Mouse (Mus musculus): ENCODE results near the gene Slc16a12. TPM values are rescaled to one million over a fixed set of nuclear protein-coding genes. Genes with fewer than 3 reads are reported as not detected.

Slc16a12 gene
- polyA plus RNA-seq, 2 experiments = 0.73 to 1.3 TPM

DNA sequence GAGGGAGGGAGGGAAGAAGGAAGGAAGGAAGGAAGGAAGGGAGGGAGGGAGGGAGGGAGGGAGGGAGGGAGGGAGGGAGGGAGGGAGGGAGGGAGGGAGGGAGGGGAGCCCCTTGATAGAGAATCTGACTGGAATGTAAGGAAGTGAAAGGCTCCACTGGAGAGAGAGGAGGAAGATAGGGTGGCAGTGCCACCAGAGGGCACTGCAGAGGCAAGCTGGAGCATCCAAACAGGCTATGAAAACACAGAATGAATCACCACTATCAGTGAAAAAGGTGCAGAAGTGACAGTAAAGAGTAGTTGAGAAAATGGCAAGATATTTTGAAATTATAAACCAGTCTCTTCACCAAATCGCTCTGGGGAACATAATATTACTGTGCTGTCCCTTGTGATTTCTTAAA is 62.2 kb downstream of the Slc16a12 start:
- Histone ChIP-seq H3K4me1 (ENCODE audit: control insufficient read depth, insufficient read depth, low read length) (no peaks in the 10 kb centered on the region), H3K27me3 (ENCODE audit: control insufficient read depth, insufficient read depth, low read length) (no peaks in the 10 kb centered on the region), H3K36me3 (ENCODE audit: control insufficient read depth, insufficient read depth, low read length) (no peaks in the 10 kb centered on the region), H3K27ac (replicated peaks; ENCODE audit: low read depth, low read length) (no peak overlapping the region), H3K4me2 (replicated peaks; ENCODE audit: low read depth, low read length, severe bottlenecking) (no peak overlapping the region), H3K4me3 (replicated peaks; ENCODE audit: low read length) (no peak overlapping the region), H3K9me3 (ENCODE audit: control insufficient read depth, low read length) (no peaks in the 10 kb centered on the region), H3K9ac (ENCODE audit: low read depth, low read length, severe bottlenecking) (no peak overlapping the region)
- TF ChIP-seq POLR2A (IDR thresholded peaks at IDR 0.05; ENCODE audit: borderline replicate concordance, extremely low read depth, insufficient read depth, insufficient read length) = no peak
- peak; percentile 32 for DNase-seq (ENCODE audit: low spot score)
- 57% methylated on average over 1 of the region's 1 CpGs for WGBS
- ATAC-seq (ENCODE audit: low FRiP score, low read depth) = no peak

DNA sequence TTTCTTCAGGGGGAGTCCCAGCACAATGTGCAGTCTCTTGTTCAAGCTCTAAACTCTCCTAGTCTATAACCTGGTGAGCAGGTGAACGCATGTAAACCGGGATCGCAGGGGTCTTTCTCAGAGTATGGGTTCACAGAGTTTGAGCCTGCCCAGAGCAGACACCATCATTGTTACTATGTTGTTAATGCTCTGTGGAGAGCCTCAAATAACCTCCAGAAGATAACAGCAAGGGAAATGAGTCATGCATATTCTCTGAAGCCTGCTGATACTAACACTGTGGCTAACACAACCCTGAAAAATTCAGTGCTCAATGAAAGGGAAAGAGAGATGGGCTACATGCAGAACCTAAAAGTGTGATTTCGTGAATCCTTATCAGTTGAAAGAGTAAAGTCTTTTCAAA is 68.7 kb downstream of the Slc16a12 start:
- no peaks in the 10 kb centered on the region for H3K36me3 ChIP-seq (ENCODE audit: control insufficient read depth, insufficient read depth, low read length)
- H3K9ac ChIP-seq (ENCODE audit: low read depth, low read length, severe bottlenecking) = no peak overlapping the region
- TF ChIP-seq POLR2A (IDR thresholded peaks at IDR 0.05; ENCODE audit: borderline replicate concordance, extremely low read depth, insufficient read depth, insufficient read length) = no peak
- no peaks in the 10 kb centered on the region for H3K9me3 ChIP-seq (ENCODE audit: control insufficient read depth, low read length)
- no peaks in the 10 kb centered on the region for H3K4me1 ChIP-seq (ENCODE audit: control insufficient read depth, insufficient read depth, low read length)
- H3K4me2 ChIP-seq (replicated peaks; ENCODE audit: low read depth, low read length, severe bottlenecking) = no peak overlapping the region
- no peaks in the 10 kb centered on the region for H3K27me3 ChIP-seq (ENCODE audit: control insufficient read depth, insufficient read depth, low read length)
- H3K4me3 ChIP-seq (replicated peaks; ENCODE audit: low read length) = no peak overlapping the region
- ATAC-seq (ENCODE audit: low FRiP score, low read depth) (no peak), DNase-seq (ENCODE audit: low spot score) (no peak)
- WGBS = 86% methylated on average over 4 of the region's 4 CpGs
- H3K27ac ChIP-seq (replicated peaks; ENCODE audit: low read depth, low read length) = no peak overlapping the region

DNA sequence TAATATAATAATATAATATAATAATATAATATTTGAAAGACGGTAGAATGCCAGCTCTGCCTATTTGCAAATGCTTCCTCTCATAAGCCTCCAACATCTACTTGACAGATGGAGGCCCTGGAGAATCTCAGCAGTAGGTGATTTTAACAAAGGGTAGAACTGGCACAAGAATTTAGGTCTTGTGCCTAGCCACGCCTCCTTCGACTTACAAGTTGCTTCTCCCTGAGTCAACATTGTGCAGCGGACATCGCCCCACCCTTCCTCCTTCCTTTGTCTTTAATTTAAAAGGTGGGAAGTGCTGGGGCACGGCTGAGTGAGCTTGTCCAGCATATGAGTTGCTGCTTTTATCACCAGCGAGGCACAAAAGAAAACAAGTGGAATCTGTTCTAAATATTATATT is 73.6 kb downstream of the Slc16a12 start:
- Histone ChIP-seq H3K4me2 (replicated peaks; ENCODE audit: low read depth, low read length, severe bottlenecking) (no peak overlapping the region), H3K27me3 (ENCODE audit: control insufficient read depth, insufficient read depth, low read length) (no peaks in the 10 kb centered on the region), H3K9me3 (ENCODE audit: control insufficient read depth, low read length) (no peaks in the 10 kb centered on the region), H3K4me1 (ENCODE audit: control insufficient read depth, insufficient read depth, low read length) (no peaks in the 10 kb centered on the region), H3K36me3 (ENCODE audit: control insufficient read depth, insufficient read depth, low read length) (no peaks in the 10 kb centered on the region), H3K9ac (ENCODE audit: low read depth, low read length, severe bottlenecking) (no peak overlapping the region), H3K27ac (replicated peaks; ENCODE audit: low read depth, low read length) (no peak overlapping the region), H3K4me3 (replicated peaks; ENCODE audit: low read length) (no peak overlapping the region)
- ATAC-seq (ENCODE audit: low FRiP score, low read depth) (no peak), DNase-seq (ENCODE audit: low spot score) (no peak)
- 78% methylated on average over 7 of the region's 7 CpGs for WGBS
- TF ChIP-seq POLR2A (IDR thresholded peaks at IDR 0.05; ENCODE audit: borderline replicate concordance, extremely low read depth, insufficient read depth, insufficient read length) = no peak

DNA sequence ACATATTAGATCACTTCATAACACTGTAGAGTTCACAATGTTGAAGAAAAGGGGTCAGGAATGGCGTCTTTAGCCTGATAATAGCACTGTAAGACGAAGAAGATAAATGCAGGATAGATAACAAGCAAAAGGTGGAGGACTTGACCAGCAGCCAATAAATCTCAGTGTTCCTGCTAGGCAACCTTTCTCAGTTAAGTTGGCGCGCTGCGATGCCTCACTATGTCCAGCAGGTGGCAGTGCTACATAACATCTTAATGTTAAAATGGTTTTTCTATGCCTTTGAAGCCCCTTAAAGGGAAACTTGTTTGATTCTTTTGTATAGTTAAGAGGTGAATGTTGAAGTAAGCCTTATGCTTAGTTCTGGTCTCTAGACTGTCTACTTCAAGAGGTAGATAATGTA is 81.0 kb downstream of the Slc16a12 start:
- no peak for TF ChIP-seq POLR2A (IDR thresholded peaks at IDR 0.05; ENCODE audit: borderline replicate concordance, extremely low read depth, insufficient read depth, insufficient read length)
- DNase-seq (ENCODE audit: low spot score) (peak; percentile 85), ATAC-seq (ENCODE audit: low FRiP score, low read depth) (no peak)
- no peak overlapping the region for H3K4me2 ChIP-seq (replicated peaks; ENCODE audit: low read depth, low read length, severe bottlenecking)
- WGBS = 0% methylated on average over 5 of the region's 5 CpGs
- no peak overlapping the region for H3K4me3 ChIP-seq (replicated peaks; ENCODE audit: low read length)
- H3K36me3 ChIP-seq (ENCODE audit: control insufficient read depth, insufficient read depth, low read length) = no peaks in the 10 kb centered on the region
- H3K9me3 ChIP-seq (ENCODE audit: control insufficient read depth, low read length) = no peaks in the 10 kb centered on the region
- no peaks in the 10 kb centered on the region for H3K4me1 ChIP-seq (ENCODE audit: control insufficient read depth, insufficient read depth, low read length)
- H3K9ac ChIP-seq (ENCODE audit: low read depth, low read length, severe bottlenecking) = no peak overlapping the region
- H3K27me3 ChIP-seq (ENCODE audit: control insufficient read depth, insufficient read depth, low read length) = no peaks in the 10 kb centered on the region
- H3K27ac ChIP-seq (replicated peaks; ENCODE audit: low read depth, low read length) = no peak overlapping the region

DNA sequence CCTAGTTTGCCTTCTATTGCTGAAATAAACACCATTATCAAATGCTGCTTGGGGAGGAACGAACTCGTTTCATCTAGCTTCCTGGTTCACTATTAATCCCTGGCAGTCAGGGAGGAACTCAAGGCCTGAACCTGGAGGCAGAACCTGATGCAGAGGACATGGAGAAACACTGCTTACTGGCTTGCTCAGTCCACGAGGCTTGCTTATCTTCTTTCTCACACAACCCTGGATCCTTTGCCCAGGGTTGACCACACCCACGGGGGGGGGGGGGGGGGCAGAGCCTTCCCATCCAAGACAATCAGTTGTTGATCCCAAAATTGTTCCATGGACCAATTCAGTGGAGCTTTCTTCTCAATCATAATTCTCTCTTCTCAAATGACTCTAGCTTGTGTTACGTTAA is 84.3 kb downstream of the Slc16a12 start:
- WGBS = 43% methylated on average over 5 of the region's 5 CpGs
- ATAC-seq (ENCODE audit: low FRiP score, low read depth) = no peak
- no peak overlapping the region for H3K4me3 ChIP-seq (replicated peaks; ENCODE audit: low read length)
- no peaks in the 10 kb centered on the region for H3K36me3 ChIP-seq (ENCODE audit: control insufficient read depth, insufficient read depth, low read length)
- no peaks in the 10 kb centered on the region for H3K27me3 ChIP-seq (ENCODE audit: control insufficient read depth, insufficient read depth, low read length)
- DNase-seq (ENCODE audit: low spot score) = no peak
- peak overlapping the region; percentile 47; the same call in 1 of the 2 replicates for H3K4me2 ChIP-seq (replicated peaks; ENCODE audit: low read depth, low read length, severe bottlenecking)
- H3K27ac ChIP-seq (replicated peaks; ENCODE audit: low read depth, low read length) = no peak overlapping the region
- no peaks in the 10 kb centered on the region for H3K9me3 ChIP-seq (ENCODE audit: control insufficient read depth, low read length)
- no peaks in the 10 kb centered on the region for H3K4me1 ChIP-seq (ENCODE audit: control insufficient read depth, insufficient read depth, low read length)
- no peak for TF ChIP-seq POLR2A (IDR thresholded peaks at IDR 0.05; ENCODE audit: borderline replicate concordance, extremely low read depth, insufficient read depth, insufficient read length)
- H3K9ac ChIP-seq (ENCODE audit: low read depth, low read length, severe bottlenecking) = no peak overlapping the region

DNA sequence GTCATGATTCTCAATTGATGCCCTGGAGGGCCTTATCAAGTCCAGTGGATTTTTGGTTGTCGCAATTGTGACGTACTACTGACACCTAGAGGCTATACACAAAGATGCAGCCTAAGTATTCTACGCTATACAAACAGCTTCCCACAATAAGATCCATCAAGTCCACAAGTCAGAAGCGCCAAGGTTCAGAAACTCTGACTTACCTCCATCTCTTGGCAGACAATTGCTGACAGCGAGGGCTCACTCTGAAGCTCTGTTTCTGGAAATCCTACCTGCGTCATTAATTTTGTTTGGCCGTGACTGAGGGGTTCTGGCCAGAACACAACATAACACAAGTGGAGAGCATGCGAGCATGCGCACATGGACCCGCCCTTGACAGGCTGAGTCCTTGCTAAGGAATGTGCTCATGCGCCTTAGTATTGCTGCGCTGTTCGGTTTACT is 85.0 kb downstream of the Slc16a12 start:
- Histone ChIP-seq H3K27me3 (ENCODE audit: control insufficient read depth, insufficient read depth, low read length) (no peaks in the 10 kb centered on the region), H3K4me1 (ENCODE audit: control insufficient read depth, insufficient read depth, low read length) (no peaks in the 10 kb centered on the region), H3K9me3 (ENCODE audit: control insufficient read depth, low read length) (no peaks in the 10 kb centered on the region), H3K36me3 (ENCODE audit: control insufficient read depth, insufficient read depth, low read length) (no peaks in the 10 kb centered on the region), H3K4me3 (replicated peaks; ENCODE audit: low read length) (peak overlapping the region; percentile 37), H3K27ac (replicated peaks; ENCODE audit: low read depth, low read length) (no peak overlapping the region), H3K4me2 (replicated peaks; ENCODE audit: low read depth, low read length, severe bottlenecking) (peak overlapping the region; percentile 47), H3K9ac (ENCODE audit: low read depth, low read length, severe bottlenecking) (no peak overlapping the region)
- peak; percentile 91 for ATAC-seq (ENCODE audit: low FRiP score, low read depth)
- peak; percentile 85 for DNase-seq (ENCODE audit: low spot score)
- TF ChIP-seq POLR2A (IDR thresholded peaks at IDR 0.05; ENCODE audit: borderline replicate concordance, extremely low read depth, insufficient read depth, insufficient read length) = no peak
- WGBS = 10% methylated on average over 13 of the region's 13 CpGs

All from limb, embryonic 14.5 days (tissue).